Mouse (Mus musculus) limb, embryonic 13.5 days (tissue): ENCODE results near the gene Cyb5r2. TPM values are rescaled to one million over a fixed set of nuclear protein-coding genes. Genes with fewer than 3 reads are reported as not detected.

Experiments used
- ATAC-seq: fragments of 200-750 bp; cut with Nextera tagmentation; 2 replicates; pipeline ENCODE4 v1.8.0; 2017; ENCODE audit warnings: low read depth, moderate number of reproducible peaks, moderate TSS enrichment; ENCODE audit not compliant: low FRiP score
- H3K27ac ChIP-seq: fragments of 300-500 bp; sonication (generic); 2 replicates; pipeline ENCODE4 v1.5.1; 2015; ENCODE audit warnings: inconsistent platforms, mild to moderate bottlenecking, moderate library complexity
- H3K27me3 ChIP-seq: fragments of 300-500 bp; sonication (generic); 2 replicates; pipeline ENCODE4 v1.6.1; 2015; ENCODE audit warnings: mild to moderate bottlenecking, inconsistent platforms
- H3K36me3 ChIP-seq: fragments of 300-500 bp; sonication (generic); 2 replicates; pipeline ENCODE4 v1.6.1; 2015; ENCODE audit warnings: inconsistent platforms, mild to moderate bottlenecking, moderate library complexity
- H3K4me1 ChIP-seq: fragments of 300-500 bp; sonication (generic); 2 replicates; pipeline ENCODE4 v1.6.1; 2015; ENCODE audit warnings: inconsistent platforms
- H3K4me2 ChIP-seq: fragments of 300-500 bp; sonication (generic); replicated peaks from 2 replicates; pipeline ENCODE4 v1.6.1; 2015; ENCODE audit warnings: inconsistent platforms, mild to moderate bottlenecking, moderate library complexity
- H3K4me3 ChIP-seq: fragments of 300-500 bp; sonication (generic); 2 replicates; pipeline ENCODE4 v1.5.1; 2015; ENCODE audit warnings: moderate library complexity, mild to moderate bottlenecking, inconsistent platforms
- H3K9ac ChIP-seq: fragments of 300-500 bp; sonication (generic); 2 replicates; pipeline ENCODE4 v1.6.1; 2015; ENCODE audit warnings: mild to moderate bottlenecking, inconsistent platforms
- H3K9me3 ChIP-seq: fragments of 300-500 bp; sonication (generic); 2 replicates; pipeline ENCODE4 v1.6.1; 2016; ENCODE audit warnings: inconsistent platforms
- WGBS: fragments of 180-500 bp; shearing (Covaris S2); methylation state at CpG from one replicate; pipeline ENCODE4 v1.1.7; 2015; 5-methylcytosine and 5-hydroxymethylcytosine counted together
- polyA plus RNA-seq: library from polyadenylated mRNA; unstranded; fragments of >200 nt; fragmentation: Nextera tagmentation; extraction: Ambion mirVana; gene quantifications from 2 replicates; pipeline ENCODE4 v1.2.1, GENCODE M21; 2015

The Cyb5r2 gene
- polyA plus RNA-seq, 1 experiment from 2014 or later: 0.41 TPM

- Histone ChIP-seq H3K4me1 (peaks cover 19% of the 10 kb centered on the region), H3K4me3 (no peak overlapping the region), H3K36me3 (peaks cover 23% of the 10 kb centered on the region), H3K4me2 (no peak overlapping the region), H3K9me3 (no peaks in the 10 kb centered on the region), H3K27ac (no peak overlapping the region), H3K27me3 (no peaks in the 10 kb centered on the region), H3K9ac (no peak overlapping the region)
- no peak for ATAC-seq
- 86% methylated on average over 5 of the region's 5 CpGs for WGBS
Observed at GRCm38 (mm10) chr7:107714067-107714466, 43.8 kb downstream of the Cyb5r2 start.

- H3K27ac ChIP-seq: no peak overlapping the region
- H3K36me3 ChIP-seq: peaks cover 11% of the 10 kb centered on the region
- H3K4me1 ChIP-seq: peaks cover 32% of the 10 kb centered on the region
- H3K9ac ChIP-seq: no peak overlapping the region
- 67% methylated on average over 6 of the region's 6 CpGs for WGBS
- H3K27me3 ChIP-seq: no peaks in the 10 kb centered on the region
- H3K4me3 ChIP-seq: no peak overlapping the region
- no peaks in the 10 kb centered on the region for H3K9me3 ChIP-seq
- no peak for ATAC-seq
- H3K4me2 ChIP-seq: no peak overlapping the region
Observed at GRCm38 (mm10) chr7:107712743-107713142, 45.1 kb downstream of the Cyb5r2 start.

GRCm38 (mm10) chr7:107708491-107709112, 49.2 kb downstream of the Cyb5r2 start:
- Histone ChIP-seq H3K9ac (0 out of 2 replicates have a peak overlapping the region, but pooled peaks have one; percentile 45), H3K9me3 (no peaks in the 10 kb centered on the region), H3K4me1 (peaks cover 37% of the 10 kb centered on the region), H3K27me3 (no peaks in the 10 kb centered on the region), H3K27ac (peak overlapping the region; percentile 86), H3K4me2 (peak overlapping the region; percentile 60), H3K36me3 (no peaks in the 10 kb centered on the region), H3K4me3 (peak overlapping the region; percentile 40)
- WGBS: 4% methylated on average over 10 of the region's 10 CpGs
- ATAC-seq: peak; percentile 94

- Histone ChIP-seq H3K27me3 (no peaks in the 10 kb centered on the region), H3K9ac (no peak overlapping the region), H3K36me3 (no peaks in the 10 kb centered on the region), H3K4me3 (no peak overlapping the region), H3K9me3 (no peaks in the 10 kb centered on the region), H3K27ac (peak overlapping the region; percentile 86), H3K4me2 (no peak overlapping the region), H3K4me1 (peaks cover 47% of the 10 kb centered on the region)
- 65% methylated on average over 9 of the region's 9 CpGs for WGBS
- no peak for ATAC-seq
Observed at GRCm38 (mm10) chr7:107707650-107708049, 50.2 kb downstream of the Cyb5r2 start.

GRCm38 (mm10) chr7:107705941-107706340, 51.9 kb downstream of the Cyb5r2 start:
- Histone ChIP-seq H3K4me3 (no peak overlapping the region), H3K4me1 (peaks cover 48% of the 10 kb centered on the region)
- 90% methylated on average over 5 of the region's 5 CpGs for WGBS

GRCm38 (mm10) chr7:107702461-107703380, 55.1 kb downstream of the Cyb5r2 start:
- ATAC-seq: no peak
- Histone ChIP-seq H3K27me3 (no peaks in the 10 kb centered on the region), H3K27ac (0 out of 2 replicates have a peak overlapping the region, but pooled peaks have one; percentile 22), H3K9ac (0 out of 2 replicates have a peak overlapping the region, but pooled peaks have one; percentile 13), H3K9me3 (no peaks in the 10 kb centered on the region), H3K4me3 (no peak overlapping the region), H3K36me3 (peaks cover 10% of the 10 kb centered on the region; the same call in 1 of the 2 replicates), H3K4me2 (peak overlapping the region; percentile 23; the same call in 1 of the 2 replicates), H3K4me1 (peaks cover 22% of the 10 kb centered on the region)
- 17% methylated on average over 13 of the region's 13 CpGs for WGBS

More at GRCm38 (mm10) chr7:107705941-107706340, 51.9 kb downstream of the Cyb5r2 start:
- Histone ChIP-seq H3K9ac (no peak overlapping the region), H3K9me3 (no peaks in the 10 kb centered on the region), H3K36me3 (0 out of 2 replicates have a peak, but pooled peaks cover under 1% of the 10 kb centered on the region), H3K27me3 (no peaks in the 10 kb centered on the region), H3K4me2 (no peak overlapping the region), H3K27ac (no peak overlapping the region)
- ATAC-seq: no peak

- no peak overlapping the region for H3K9ac ChIP-seq
- H3K27ac ChIP-seq: no peak overlapping the region
- H3K4me2 ChIP-seq: no peak overlapping the region
- 84% methylated on average over 5 of the region's 5 CpGs for WGBS
- peaks cover 19% of the 10 kb centered on the region for H3K4me1 ChIP-seq
- no peaks in the 10 kb centered on the region for H3K9me3 ChIP-seq
- ATAC-seq: no peak
- H3K27me3 ChIP-seq: no peaks in the 10 kb centered on the region
- H3K36me3 ChIP-seq: peaks cover 10% of the 10 kb centered on the region; the same call in 1 of the 2 replicates
- no peak overlapping the region for H3K4me3 ChIP-seq
Observed at GRCm38 (mm10) chr7:107700646-107701045, 57.2 kb downstream of the Cyb5r2 start.

GRCm38 (mm10) chr7:107699926-107700325, 57.9 kb downstream of the Cyb5r2 start:
- no peak overlapping the region for H3K9ac ChIP-seq
- ATAC-seq: no peak
- no peak overlapping the region for H3K4me2 ChIP-seq
- peaks cover 19% of the 10 kb centered on the region for H3K4me1 ChIP-seq
- no peaks in the 10 kb centered on the region for H3K27me3 ChIP-seq
- 66% methylated on average over 1 of the region's 1 CpGs for WGBS
- peaks cover 10% of the 10 kb centered on the region; the same call in 1 of the 2 replicates for H3K36me3 ChIP-seq
- no peak overlapping the region for H3K4me3 ChIP-seq
- no peaks in the 10 kb centered on the region for H3K9me3 ChIP-seq
- H3K27ac ChIP-seq: no peak overlapping the region

Other genes with a start within 250 kb of the Cyb5r2 start
- gene Olfml1, start 190.6 kb downstream of the Cyb5r2 start, polyA plus RNA-seq: 41.2 and 42.3 TPM in 2 replicates
- gene Ppfibp2, start 162.8 kb downstream of the Cyb5r2 start, polyA plus RNA-seq: 10.8 and 12.0 TPM in 2 replicates
- gene 5330417H12Rik, start 132.9 kb downstream of the Cyb5r2 start, polyA plus RNA-seq: 0.11 TPM in 1 of 2 replicates, not detected in the other
- not detected in 2 replicates for gene Ovch2, start 43.2 kb upstream of the Cyb5r2 start, polyA plus RNA-seq
- not detected in 2 replicates for gene Olfr467, start 54.2 kb upstream of the Cyb5r2 start, polyA plus RNA-seq
- gene Olfr469, start 67.5 kb upstream of the Cyb5r2 start, polyA plus RNA-seq: not detected in 2 replicates
- not detected in 2 replicates for gene Olfr470, start 89.5 kb upstream of the Cyb5r2 start, polyA plus RNA-seq
- not detected in 2 replicates for gene Olfr472, start 139.9 kb upstream of the Cyb5r2 start, polyA plus RNA-seq
- not detected in 2 replicates for gene Olfr473, start 172.4 kb upstream of the Cyb5r2 start, polyA plus RNA-seq
- not detected in 2 replicates for gene Olfr474, start 196.6 kb upstream of the Cyb5r2 start, polyA plus RNA-seq
- gene Olfr476, start 206.8 kb upstream of the Cyb5r2 start, polyA plus RNA-seq: not detected in 2 replicates
- gene Olfr477, start 228.7 kb upstream of the Cyb5r2 start, polyA plus RNA-seq: not detected in 2 replicates